ENCODE assay signal across 8 mouse cellular contexts in genomic region chr14:27192450-27192849, GRCm38 (mm10).
A peak's percentile ranks its signal among the peaks of the same experiment; 100 is the strongest.
DNase-seq lines count a peak whose midpoint lies in the region; ATAC-seq lines count a peak whose summit lies in the region.

No protein-coding gene starts in this region.

- no peak overlapping the region for H3K4me3 ChIP-seq in hindbrain, embryonic 16.5 days (ENCODE audit: low read length)
- H3K4me3 ChIP-seq in heart, embryonic 11.5 days (ENCODE audit: low read depth, low read length), result no peak overlapping the region

- no peak for ATAC-seq in hindbrain, embryonic 16.5 days
- ATAC-seq in heart, embryonic 11.5 days (replicated peaks; ENCODE audit: insufficient number of reproducible peaks, low FRiP score, low TSS enrichment), result no peak

- no peak overlapping the region for H3K4me2 ChIP-seq in hindbrain, embryonic 16.5 days (ENCODE audit: low read length)
- H3K4me2 ChIP-seq in heart, embryonic 11.5 days, result no peak overlapping the region

- DNase-seq in gastrocnemius, postnatal 14 days, result peak; percentile 26
- DNase-seq in gastrocnemius, postnatal 25 days, result no peak
- peak; percentile 75 to 76 for DNase-seq in B cell, adult 2 months
- DNase-seq in T-cell, adult 2 months (ENCODE audit: low spot score), result peak; percentile 59
- DNase-seq in lung, adult 18-20 months, result peak; percentile 22 to 45
- DNase-seq in thymus, adult 18-20 months, result peak; percentile 37 to 38

- no peaks in the 10 kb centered on the region for H3K4me1 ChIP-seq in hindbrain, embryonic 16.5 days (ENCODE audit: control insufficient read depth, insufficient read depth, low read depth, low read length)
- no peaks in the 10 kb centered on the region for H3K4me1 ChIP-seq in heart, embryonic 11.5 days (ENCODE audit: control insufficient read depth, insufficient read depth, low read length)

- no peaks in the 10 kb centered on the region for H3K27me3 ChIP-seq in hindbrain, embryonic 16.5 days (replicated peaks; ENCODE audit: control insufficient read depth, insufficient read depth, low read length)
- H3K27me3 ChIP-seq in heart, embryonic 11.5 days (ENCODE audit: control insufficient read depth, insufficient read depth, low read length), result no peaks in the 10 kb centered on the region

- no peak overlapping the region for H3K27ac ChIP-seq in hindbrain, embryonic 16.5 days (ENCODE audit: low read depth, low read length)
- H3K27ac ChIP-seq in heart, embryonic 11.5 days (ENCODE audit: low read depth, low read length), result no peak overlapping the region

- H3K36me3 ChIP-seq in hindbrain, embryonic 16.5 days (ENCODE audit: control insufficient read depth, insufficient read depth, low read length), result no peaks in the 10 kb centered on the region
- no peaks in the 10 kb centered on the region for H3K36me3 ChIP-seq in heart, embryonic 11.5 days (ENCODE audit: control insufficient read depth, insufficient read depth, low read length)

- H3K9ac ChIP-seq in hindbrain, embryonic 16.5 days (ENCODE audit: low read depth, low read length), result no peak overlapping the region
- H3K9ac ChIP-seq in heart, embryonic 11.5 days (ENCODE audit: low read depth, low read length), result no peak overlapping the region

- H3K9me3 ChIP-seq in hindbrain, embryonic 16.5 days (ENCODE audit: control insufficient read depth, low read length), result no peaks in the 10 kb centered on the region
- no peaks in the 10 kb centered on the region for H3K9me3 ChIP-seq in heart, embryonic 11.5 days (replicated peaks; ENCODE audit: control insufficient read depth, low read length)

- WGBS in hindbrain, embryonic 16.5 days, result 45% methylated on average over 3 of the region's 3 CpGs
- WGBS in heart, embryonic 11.5 days (ENCODE audit: insufficient replicate concordance), result 35% methylated on average over 3 of the region's 3 CpGs

- intact Hi-C loops in gastrocnemius, postnatal 14 days (cut with DNase I; ENCODE audit: low total_unique reads), result loop anchor here (10.0 kb wide), 1 partner anchor 142 kb away; no protein-coding TSS in a partner anchor
